Mouse (Mus musculus): ENCODE measurements at regions not wholly inside any gene's neighbourhood (a gene's known extent, or its start where the extent isn't known, plus 50 kb on each side); places are given as distances from the start of the nearest gene placed in this dataset.

DNA sequence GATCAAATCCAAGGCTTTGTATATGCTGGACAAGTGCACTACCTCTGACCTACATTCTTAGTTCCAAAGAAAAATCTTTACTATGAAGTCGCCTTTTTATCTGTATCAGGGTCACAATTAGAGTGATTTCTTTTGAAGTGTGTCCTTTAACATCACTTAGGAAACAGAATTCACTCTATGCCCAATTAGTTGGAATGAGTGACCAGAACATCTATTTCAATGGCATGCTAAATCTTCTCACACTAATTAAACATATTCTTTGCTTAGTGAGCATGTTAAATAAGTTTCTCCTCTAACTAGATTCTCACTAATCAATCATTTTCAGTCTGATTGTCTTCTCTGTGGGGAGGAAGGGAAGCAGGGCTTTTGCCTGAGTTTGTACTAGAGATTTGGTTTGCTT is 84.9 kb downstream of the Arl6ip6 start:
- ATAC-seq (no peak), DNase-seq (no peak)
- no peaks in the 10 kb centered on the region for H3K36me3 ChIP-seq (ENCODE audit: insufficient read depth)
- no peak overlapping the region for H3K4me3 ChIP-seq (ENCODE audit: low read depth, low read length)
- no peaks in the 10 kb centered on the region for H3K9me3 ChIP-seq (ENCODE audit: low read length)
- WGBS: 10% methylated on average over 1 of the region's 1 CpGs
- H3K4me1 ChIP-seq (ENCODE audit: insufficient read depth): no peaks in the 10 kb centered on the region
- no peak for TF ChIP-seq CTCF (IDR thresholded peaks at IDR 0.05; ENCODE audit: low read depth)
- no peak overlapping the region for H3K27ac ChIP-seq (ENCODE audit: low read depth, low read length)
- H3K27me3 ChIP-seq (ENCODE audit: insufficient read depth, low read length): no peaks in the 10 kb centered on the region
- no peak overlapping the region for H3K4me2 ChIP-seq (ENCODE audit: low read depth)
- H3K9ac ChIP-seq: no peak overlapping the region

DNA sequence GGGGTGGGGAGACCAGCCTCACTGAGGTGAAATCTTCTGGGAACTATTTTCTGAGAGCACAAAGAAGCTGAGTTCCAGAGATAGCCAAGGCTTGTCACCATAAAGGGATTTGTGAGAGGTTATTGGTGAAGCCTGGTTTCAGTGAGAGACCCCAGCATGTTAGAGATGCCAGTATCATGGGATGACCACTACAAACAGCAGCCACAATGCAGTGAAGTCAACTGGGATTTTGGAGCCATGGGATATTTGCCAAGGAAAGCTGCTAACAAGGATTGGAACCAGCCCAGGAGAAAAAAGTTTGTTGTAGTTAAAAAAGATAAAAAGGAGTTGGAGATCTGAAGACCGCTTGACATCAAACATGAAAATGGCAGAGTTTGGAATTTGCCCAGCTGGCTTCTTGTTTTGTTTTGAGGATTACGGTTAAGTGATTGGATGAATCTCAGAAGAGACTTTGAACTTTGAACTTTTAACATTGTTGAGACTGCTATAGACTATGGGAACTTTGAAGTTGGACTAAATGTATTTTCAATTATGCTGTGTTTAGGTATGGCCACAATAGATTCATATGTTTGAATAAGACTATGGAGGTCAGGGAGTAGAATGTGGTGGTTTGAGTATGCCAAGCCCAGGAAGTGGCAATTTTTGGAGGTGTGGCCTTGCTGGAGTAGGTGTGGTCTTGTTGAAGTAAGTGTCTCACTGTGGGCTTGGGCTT is 110.3 kb downstream of the Arl6ip6 start:
- H3K4me2 ChIP-seq (ENCODE audit: low read depth): no peak overlapping the region
- TF ChIP-seq CTCF (IDR thresholded peaks at IDR 0.05; ENCODE audit: low read depth): no peak
- no peak overlapping the region for H3K27ac ChIP-seq (ENCODE audit: low read depth, low read length)
- no peaks in the 10 kb centered on the region for H3K9me3 ChIP-seq (ENCODE audit: low read length)
- H3K36me3 ChIP-seq (ENCODE audit: insufficient read depth): no peaks in the 10 kb centered on the region
- WGBS: 68% methylated on average over 2 of the region's 2 CpGs
- H3K4me3 ChIP-seq (ENCODE audit: low read depth, low read length): no peak overlapping the region
- H3K4me1 ChIP-seq (ENCODE audit: insufficient read depth): no peaks in the 10 kb centered on the region
- H3K27me3 ChIP-seq (ENCODE audit: insufficient read depth, low read length): no peaks in the 10 kb centered on the region
- ATAC-seq (no peak), DNase-seq (no peak)
- no peak overlapping the region for H3K9ac ChIP-seq

DNA sequence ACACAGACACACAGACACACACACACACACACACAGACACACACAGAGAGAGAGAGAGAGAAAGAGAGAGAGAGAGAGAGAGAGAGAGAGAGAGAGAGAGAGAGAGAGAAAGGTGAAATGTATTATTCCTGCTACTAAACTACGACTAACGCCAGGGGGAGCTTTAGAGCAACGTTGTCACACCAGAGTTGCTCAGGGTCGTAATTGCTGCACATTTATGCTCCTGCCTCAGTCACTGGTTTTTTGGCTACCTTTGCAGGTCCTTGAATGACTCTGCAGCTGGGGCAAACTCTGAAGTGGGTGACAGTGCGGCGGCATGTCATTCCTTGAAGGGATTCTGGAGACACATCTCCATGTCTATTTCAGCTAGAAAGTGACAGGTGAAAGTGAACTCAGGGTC is 139.2 kb downstream of the Arl6ip6 start:
- Histone ChIP-seq H3K4me1 (ENCODE audit: insufficient read depth) (no peaks in the 10 kb centered on the region), H3K9ac (no peak overlapping the region), H3K36me3 (ENCODE audit: insufficient read depth) (no peaks in the 10 kb centered on the region), H3K4me3 (ENCODE audit: low read depth, low read length) (no peak overlapping the region), H3K27ac (ENCODE audit: low read depth, low read length) (no peak overlapping the region), H3K9me3 (ENCODE audit: low read length) (no peaks in the 10 kb centered on the region), H3K4me2 (ENCODE audit: low read depth) (no peak overlapping the region), H3K27me3 (ENCODE audit: insufficient read depth, low read length) (no peaks in the 10 kb centered on the region)
- ATAC-seq: no peak
- DNase-seq: peak; percentile 61
- 19% methylated on average over 6 of the region's 6 CpGs for whole genome bisulfite sequencing
- TF ChIP-seq CTCF (IDR thresholded peaks at IDR 0.05; ENCODE audit: low read depth): peak; percentile 71

DNA sequence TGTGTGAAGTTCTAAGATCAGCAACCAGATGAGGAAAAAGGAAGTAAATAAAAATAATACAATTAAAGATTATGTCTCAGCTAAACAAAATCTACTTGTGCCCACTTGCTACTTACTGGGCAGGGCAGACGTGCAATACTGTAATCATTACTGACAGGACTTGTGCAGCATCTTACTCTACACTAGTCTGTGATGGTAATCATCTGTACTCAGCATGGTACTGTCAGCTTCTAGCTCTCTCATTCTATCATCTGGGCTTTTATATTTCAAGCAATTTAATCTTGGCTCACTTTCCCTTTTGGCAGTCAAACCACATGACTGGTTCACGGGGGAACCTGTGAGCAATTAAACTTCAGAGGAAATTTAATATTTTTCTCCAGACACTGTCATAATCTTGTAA is 167.5 kb downstream of the Arl6ip6 start:
- TF ChIP-seq CTCF (IDR thresholded peaks at IDR 0.05; ENCODE audit: low read depth): no peak
- no peaks in the 10 kb centered on the region for H3K27me3 ChIP-seq (ENCODE audit: insufficient read depth, low read length)
- ATAC-seq (no peak), DNase-seq (no peak)
- H3K9ac ChIP-seq: no peak overlapping the region
- no peak overlapping the region for H3K27ac ChIP-seq (ENCODE audit: low read depth, low read length)
- H3K9me3 ChIP-seq (ENCODE audit: low read length): no peaks in the 10 kb centered on the region
- 47% methylated on average over 2 of the region's 2 CpGs for WGBS
- H3K4me1 ChIP-seq (ENCODE audit: insufficient read depth): no peaks in the 10 kb centered on the region
- no peak overlapping the region for H3K4me2 ChIP-seq (ENCODE audit: low read depth)
- H3K4me3 ChIP-seq (ENCODE audit: low read depth, low read length): no peak overlapping the region
- no peaks in the 10 kb centered on the region for H3K36me3 ChIP-seq (ENCODE audit: insufficient read depth)

DNA sequence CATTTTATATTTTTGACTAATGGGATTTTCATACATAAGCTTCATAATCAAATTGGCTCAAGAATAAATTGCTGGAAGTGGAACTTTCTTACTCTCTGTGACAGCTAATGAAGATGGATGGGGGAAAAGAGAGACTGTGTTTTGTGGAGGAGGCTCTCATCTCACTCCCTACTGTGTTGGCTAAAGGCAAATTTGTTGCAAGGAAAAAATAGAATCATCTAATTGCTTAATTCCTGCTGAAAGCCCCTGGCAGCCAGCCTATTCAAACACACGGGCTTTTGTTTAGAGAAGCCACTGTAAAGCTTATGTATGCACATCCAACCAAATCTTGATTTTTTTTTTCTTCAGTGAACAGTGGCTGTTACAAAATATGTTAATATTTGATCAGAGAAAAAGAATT is 190.8 kb downstream of the Arl6ip6 start:
- H3K4me3 ChIP-seq (ENCODE audit: low read depth, low read length): no peak overlapping the region
- H3K4me2 ChIP-seq (ENCODE audit: low read depth): no peak overlapping the region
- no peaks in the 10 kb centered on the region for H3K36me3 ChIP-seq (ENCODE audit: insufficient read depth)
- H3K9ac ChIP-seq: no peak overlapping the region
- peak; percentile 36; the same call in 1 of the 2 replicates for ATAC-seq
- H3K27ac ChIP-seq (ENCODE audit: low read depth, low read length): no peak overlapping the region
- TF ChIP-seq CTCF (IDR thresholded peaks at IDR 0.05; ENCODE audit: low read depth): no peak
- peak; percentile 44 for DNase-seq
- WGBS: 7% methylated on average over 1 of the region's 1 CpGs
- H3K4me1 ChIP-seq (ENCODE audit: insufficient read depth): no peaks in the 10 kb centered on the region
- H3K27me3 ChIP-seq (ENCODE audit: insufficient read depth, low read length): no peaks in the 10 kb centered on the region
- no peaks in the 10 kb centered on the region for H3K9me3 ChIP-seq (ENCODE audit: low read length)

DNA sequence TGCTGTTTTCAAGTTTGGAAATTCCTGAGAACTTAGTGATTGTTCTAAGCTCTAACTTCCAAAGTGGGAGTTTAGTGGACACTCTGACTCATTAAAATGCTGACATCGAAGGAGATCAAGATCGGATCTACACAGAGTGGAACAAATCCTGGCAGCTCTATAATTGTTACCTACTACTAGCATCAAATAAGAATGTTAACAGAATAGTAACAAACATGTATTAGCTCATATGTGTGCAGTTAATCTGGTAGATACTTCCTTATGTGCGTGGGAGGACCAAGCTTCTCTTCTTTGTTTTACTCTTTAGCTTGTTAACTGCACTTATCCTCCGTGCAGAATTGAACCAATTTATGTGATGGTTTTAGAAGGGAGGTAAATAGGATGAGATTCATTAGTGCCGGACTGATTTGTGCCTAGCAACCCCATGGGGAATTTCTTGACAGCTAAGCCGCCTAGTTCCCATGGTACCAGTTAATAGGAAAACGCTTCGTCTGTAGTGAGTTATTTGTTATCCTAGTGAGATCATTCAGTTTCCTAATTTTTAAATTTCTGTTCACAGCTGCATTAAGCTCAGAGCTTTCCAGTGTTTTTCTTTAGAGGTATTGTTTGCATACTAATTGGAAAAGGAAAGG is 193.1 kb downstream of the Arl6ip6 start:
- WGBS: 8% methylated on average over 8 of the region's 8 CpGs
- DNase-seq (peak; percentile 18), ATAC-seq (peak; percentile 68)
- H3K36me3 ChIP-seq (ENCODE audit: insufficient read depth): no peaks in the 10 kb centered on the region
- no peak overlapping the region for H3K4me2 ChIP-seq (ENCODE audit: low read depth)
- no peak overlapping the region for H3K27ac ChIP-seq (ENCODE audit: low read depth, low read length)
- no peak overlapping the region for H3K9ac ChIP-seq
- no peak for TF ChIP-seq CTCF (IDR thresholded peaks at IDR 0.05; ENCODE audit: low read depth)
- no peak overlapping the region for H3K4me3 ChIP-seq (ENCODE audit: low read depth, low read length)
- H3K27me3 ChIP-seq (ENCODE audit: insufficient read depth, low read length): no peaks in the 10 kb centered on the region
- H3K9me3 ChIP-seq (ENCODE audit: low read length): no peaks in the 10 kb centered on the region
- H3K4me1 ChIP-seq (ENCODE audit: insufficient read depth): no peaks in the 10 kb centered on the region

DNA sequence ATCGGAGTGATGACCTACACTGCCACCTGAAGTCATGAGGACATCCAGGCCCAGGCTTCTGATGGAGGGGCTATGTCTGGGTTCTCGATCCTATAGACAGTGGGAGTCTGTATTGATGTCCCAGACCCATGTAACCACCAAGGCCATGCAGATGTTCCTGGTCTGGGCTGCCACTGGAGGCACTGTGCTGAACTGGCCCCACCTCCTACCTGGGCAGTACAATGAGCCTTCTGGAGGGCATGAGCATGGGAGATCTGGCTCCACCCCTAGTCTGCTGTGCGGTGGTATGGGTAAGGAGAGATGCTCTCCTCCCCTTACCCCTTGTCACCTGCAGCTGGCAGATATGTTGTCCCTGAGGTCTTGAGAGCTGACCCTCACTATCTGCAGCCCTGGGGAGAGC is 197.1 kb downstream of the Arl6ip6 start:
- H3K9me3 ChIP-seq (ENCODE audit: low read length): no peaks in the 10 kb centered on the region
- no peak overlapping the region for H3K9ac ChIP-seq
- no peaks in the 10 kb centered on the region for H3K27me3 ChIP-seq (ENCODE audit: insufficient read depth, low read length)
- 95% methylated on average over 3 of the region's 3 CpGs for WGBS
- H3K4me2 ChIP-seq (ENCODE audit: low read depth): no peak overlapping the region
- H3K27ac ChIP-seq (ENCODE audit: low read depth, low read length): no peak overlapping the region
- H3K4me1 ChIP-seq (ENCODE audit: insufficient read depth): no peaks in the 10 kb centered on the region
- DNase-seq (no peak), ATAC-seq (no peak)
- H3K36me3 ChIP-seq (ENCODE audit: insufficient read depth): no peaks in the 10 kb centered on the region
- no peak overlapping the region for H3K4me3 ChIP-seq (ENCODE audit: low read depth, low read length)
- no peak for TF ChIP-seq CTCF (IDR thresholded peaks at IDR 0.05; ENCODE audit: low read depth)
